Mouse (Mus musculus): Measurements from ENCODE around the gene Lrrc47. TPM values are rescaled to one million over a fixed set of nuclear protein-coding genes. Genes with fewer than 3 reads are reported as not detected.

Gene Lrrc47
- total and polyA plus RNA-seq, 3 experiments: 16.7 to 98.0 (median 35.0) TPM

DNA sequence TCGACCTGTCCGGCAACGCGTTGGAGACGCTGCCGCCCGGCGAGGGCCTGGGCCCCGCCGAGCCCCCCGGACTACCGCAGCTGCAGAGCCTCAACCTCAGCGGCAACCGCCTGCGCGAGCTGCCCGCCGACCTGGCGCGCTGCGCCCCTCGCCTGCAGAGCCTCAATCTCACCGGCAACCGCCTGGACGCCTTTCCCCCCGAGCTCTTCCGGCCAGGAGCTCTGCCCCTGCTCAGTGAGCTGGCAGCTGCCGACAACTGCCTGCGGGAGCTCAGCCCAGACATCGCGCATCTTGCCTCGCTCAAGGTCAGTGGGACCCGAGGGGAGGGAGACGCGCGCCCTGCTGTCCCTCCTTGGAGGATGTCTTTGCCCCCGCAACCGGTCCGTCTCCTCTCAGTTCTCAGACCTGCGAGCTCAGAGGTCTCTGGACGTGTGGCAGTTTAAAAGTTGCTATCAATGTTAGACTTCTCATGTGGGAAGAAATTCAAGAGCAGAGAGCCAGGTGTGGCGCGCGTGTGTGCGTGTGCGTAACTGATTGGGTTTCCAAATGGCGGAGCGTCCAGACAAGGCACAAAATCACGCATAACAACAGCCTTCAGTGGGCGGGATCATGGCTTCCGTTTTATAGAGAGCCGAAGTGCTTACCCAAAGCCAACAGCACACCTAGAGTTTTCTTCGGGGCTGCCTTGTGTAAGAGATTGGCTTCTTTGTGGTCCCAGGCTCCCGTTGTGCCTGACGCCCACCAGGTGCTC lies 776 bp downstream of the Lrrc47 start:
- Histone ChIP-seq H3K9me3 (replicated peaks; ENCODE audit: low read length) (no peaks in the 10 kb centered on the region), H3K27me3 (replicated peaks) (no peaks in the 10 kb centered on the region), H3K9ac (ENCODE audit: insufficient read depth, low read depth) (peak overlapping the region; percentile 69), H3K79me2 (replicated peaks; ENCODE audit: control insufficient read depth, extremely low read depth, insufficient read depth, poor library complexity, severe bottlenecking) (peaks cover 40% of the 10 kb centered on the region), H3K4me3 (replicated peaks in 1 of 3; ENCODE audit: low read depth in 2 of 3, low read length in 2 of 3, poor library complexity in 1 of 3) (peak overlapping the region; percentile 84 to 100 (median 98)), H3K4me2 (ENCODE audit: insufficient read depth, low read depth, poor library complexity, severe bottlenecking) (peak overlapping the region; percentile 68), H3K4me1 (ENCODE audit: control insufficient read depth in 1 of 2, insufficient read depth in 2 of 2) (peaks cover 11 to 28% of the 10 kb centered on the region in 2 experiments), H3K27ac (ENCODE audit: insufficient read depth, low read depth) (no peak overlapping the region; the same call in 1 of the 2 replicates), H3K36me3 (replicated peaks in 1 of 2; ENCODE audit: control insufficient read depth in 1 of 2, insufficient read depth in 1 of 2, low read length in 1 of 2) (peaks cover 37 to 51% of the 10 kb centered on the region in 2 experiments)
- in situ Hi-C loops (cut with MboI; ENCODE audit: low pct_ligation_motif_present, low pct_unique_long_range_greater_than_20kb, low sequenced_read_pairs) (no loop called here), dilution Hi-C loops (cut with MboI; ENCODE audit: extremely low pct_ligation_motif_present, extremely low pct_unique_long_range_greater_than_20kb, low sequenced_read_pairs) (no loop called here)
- no peak for TF ChIP-seq PAX5 (IDR thresholded peaks at IDR 0.05; ENCODE audit: low read length)
- TF ChIP-seq USF1 (IDR thresholded peaks at IDR 0.05; ENCODE audit: low read depth, low read length): no peak
- TF ChIP-seq TBP (conservative IDR thresholded peaks at IDR 0.05; ENCODE audit: low read depth, low read length): no peak
- no peak for TF ChIP-seq POLR2AphosphoS2 (IDR thresholded peaks at IDR 0.05; ENCODE audit: low read depth, low read length)
- TF ChIP-seq ZMIZ1 (IDR thresholded peaks at IDR 0.05; ENCODE audit: low read depth, low read length): no peak
- TF ChIP-seq RCOR1 (conservative IDR thresholded peaks at IDR 0.05; ENCODE audit: low read depth, low read length): no peak
- no peak for TF ChIP-seq JUND (conservative IDR thresholded peaks at IDR 0.05; ENCODE audit: low read depth, low read length)
- TF ChIP-seq MYC (IDR thresholded peaks at IDR 0.05; ENCODE audit: low read depth, low read length): no peak
- no peak for TF ChIP-seq ELF1 (IDR thresholded peaks at IDR 0.05; ENCODE audit: low read depth, low read length)
- TF ChIP-seq UBTF (IDR thresholded peaks at IDR 0.05; ENCODE audit: low read depth, low read length): no peak
- no peak for TF ChIP-seq SIN3A (IDR thresholded peaks at IDR 0.05; ENCODE audit: low read length)
- no peak for TF ChIP-seq ZC3H11A (IDR thresholded peaks at IDR 0.05; ENCODE audit: low read depth, low read length)
- TF ChIP-seq MAX (IDR thresholded peaks at IDR 0.05; ENCODE audit: low read length): no peak
- TF ChIP-seq MAZ (IDR thresholded peaks at IDR 0.05; ENCODE audit: low read depth, low read length): no peak
- DNase-seq (ENCODE audit: extremely low read depth): peak; percentile 30

GRCm38 (mm10) chr4:154015476-154015875 lies 3.9 kb downstream of the Lrrc47 start:
- TF ChIP-seq CTCF (conservative IDR thresholded peaks at IDR 0.05 in 1 of 2, IDR thresholded peaks at IDR 0.05 in 1 of 2; ENCODE audit: low read depth in 2 of 2, low read length in 2 of 2): no peak
- TF ChIP-seq TCF12 (IDR thresholded peaks at IDR 0.05; ENCODE audit: low read depth, low read length): no peak
- no peak for TF ChIP-seq SMC3 (IDR thresholded peaks at IDR 0.05; ENCODE audit: low read depth, low read length)
- TF ChIP-seq ZKSCAN1 (IDR thresholded peaks at IDR 0.05; ENCODE audit: borderline replicate concordance, low read depth, low read length): no peak
- no peak for TF ChIP-seq ETS1 (conservative IDR thresholded peaks at IDR 0.05; ENCODE audit: low read depth, low read length)
- TF ChIP-seq USF1 (IDR thresholded peaks at IDR 0.05; ENCODE audit: low read depth, low read length): no peak
- no peak for TF ChIP-seq ZC3H11A (IDR thresholded peaks at IDR 0.05; ENCODE audit: low read depth, low read length)
- Histone ChIP-seq H3K4me3 (replicated peaks in 1 of 3; ENCODE audit: low read depth in 2 of 3, low read length in 2 of 3, poor library complexity in 1 of 3) (no peak overlapping the region), H3K27ac (ENCODE audit: insufficient read depth, low read depth) (no peak overlapping the region), H3K9me3 (replicated peaks; ENCODE audit: low read length) (no peaks in the 10 kb centered on the region), H3K9ac (ENCODE audit: insufficient read depth, low read depth) (no peak overlapping the region), H3K4me1 (ENCODE audit: control insufficient read depth in 1 of 2, insufficient read depth in 2 of 2) (peaks cover 11 to 21% of the 10 kb centered on the region in 2 experiments), H3K36me3 (replicated peaks in 1 of 2; ENCODE audit: control insufficient read depth in 1 of 2, insufficient read depth in 1 of 2, low read length in 1 of 2) (peaks cover 66 to 74% of the 10 kb centered on the region in 2 experiments), H3K79me2 (replicated peaks; ENCODE audit: control insufficient read depth, extremely low read depth, insufficient read depth, poor library complexity, severe bottlenecking) (peaks cover 40% of the 10 kb centered on the region), H3K27me3 (replicated peaks) (no peaks in the 10 kb centered on the region), H3K4me2 (ENCODE audit: insufficient read depth, low read depth, poor library complexity, severe bottlenecking) (no peak overlapping the region)
- dilution Hi-C loops (cut with MboI; ENCODE audit: extremely low pct_ligation_motif_present, extremely low pct_unique_long_range_greater_than_20kb, low sequenced_read_pairs) (no loop called here), in situ Hi-C loops (cut with MboI; ENCODE audit: low pct_ligation_motif_present, low pct_unique_long_range_greater_than_20kb, low sequenced_read_pairs) (no loop called here)
- DNase-seq (ENCODE audit: extremely low read depth): no peak
